In genomic region chr14:27230262-27231022, GRCm38 (mm10) we compare ENCODE assay signal across 9 mouse cellular contexts.
DNase-seq lines count a peak whose midpoint lies in the region; ATAC-seq and TF ChIP-seq lines count a peak whose summit lies in the region.
"Had no signal": no experiment of that assay in that cellular context is flagged by ENCODE, and none has a peak within 500 bp of the region (broad histone marks: within the 10 kb centered on the region; RNA-seq: fewer than 3 reads in every experiment).

No protein-coding gene starts in this region.

- H3K4me2 ChIP-seq in forebrain, embryonic 12.5 days = no peak overlapping the region
- no peak overlapping the region for H3K4me2 ChIP-seq in forebrain, embryonic 16.5 days (ENCODE audit: low read length)
- H3K4me2 ChIP-seq in limb, embryonic 14.5 days (replicated peaks; ENCODE audit: low read depth, low read length, severe bottlenecking) = no peak overlapping the region

- H3K4me1 ChIP-seq in forebrain, embryonic 12.5 days = peaks cover 16% of the 10 kb centered on the region
- H3K4me1 ChIP-seq in forebrain, embryonic 16.5 days (replicated peaks; ENCODE audit: control insufficient read depth, insufficient read depth, low read length) = 0 out of 2 replicates have a peak, but pooled peaks cover 5% of the 10 kb centered on the region
- H3K4me1 ChIP-seq in limb, embryonic 14.5 days (ENCODE audit: control insufficient read depth, insufficient read depth, low read length) = peaks cover 18% of the 10 kb centered on the region

- no peak overlapping the region for H3K4me3 ChIP-seq in forebrain, embryonic 12.5 days (replicated peaks)
- no peak overlapping the region for H3K4me3 ChIP-seq in forebrain, embryonic 16.5 days (replicated peaks; ENCODE audit: low read length)
- no peak overlapping the region for H3K4me3 ChIP-seq in limb, embryonic 14.5 days (replicated peaks; ENCODE audit: low read length)
- H3K4me3 ChIP-seq: erythroblast, embryonic 14.5 days had no signal

- 25% methylated on average over 18 of the region's 18 CpGs for WGBS in forebrain, embryonic 12.5 days
- WGBS in forebrain, embryonic 16.5 days = 20% methylated on average over 18 of the region's 18 CpGs
- WGBS in limb, embryonic 14.5 days = 22% methylated on average over 18 of the region's 18 CpGs

- H3K9me3 ChIP-seq in forebrain, embryonic 12.5 days = no peaks in the 10 kb centered on the region
- H3K9me3 ChIP-seq in forebrain, embryonic 16.5 days (ENCODE audit: control insufficient read depth, low read length) = no peaks in the 10 kb centered on the region
- H3K9me3 ChIP-seq in limb, embryonic 14.5 days (ENCODE audit: control insufficient read depth, low read length) = no peaks in the 10 kb centered on the region

- H3K27ac ChIP-seq in forebrain, embryonic 12.5 days = no peak overlapping the region
- H3K27ac ChIP-seq in forebrain, embryonic 16.5 days (ENCODE audit: low read length) = no peak overlapping the region
- peak overlapping the region; percentile 46; the same call in 1 of the 2 replicates for H3K27ac ChIP-seq in limb, embryonic 14.5 days (replicated peaks; ENCODE audit: low read depth, low read length)

- no peak for ATAC-seq in forebrain, embryonic 12.5 days (ENCODE audit: low FRiP score)
- no peak for ATAC-seq in forebrain, embryonic 16.5 days
- peak; percentile 58 for ATAC-seq in limb, embryonic 14.5 days (ENCODE audit: low FRiP score, low read depth)
- 0 out of 2 replicates have a peak, but pooled peaks have one; percentile 32 for ATAC-seq in monocyte, adult 5-6 weeks (replicated peaks; ENCODE audit: insufficient number of reproducible peaks, low FRiP score, low TSS enrichment, poor library complexity, severe bottlenecking)

- H3K36me3 ChIP-seq in forebrain, embryonic 12.5 days (replicated peaks) = no peaks in the 10 kb centered on the region
- no peaks in the 10 kb centered on the region for H3K36me3 ChIP-seq in forebrain, embryonic 16.5 days (ENCODE audit: control insufficient read depth, insufficient read depth)
- no peaks in the 10 kb centered on the region for H3K36me3 ChIP-seq in limb, embryonic 14.5 days (ENCODE audit: control insufficient read depth, insufficient read depth, low read length)

- DNase-seq in embryo, embryonic 10.5 days (ENCODE audit: low spot score) = peak; percentile 75
- DNase-seq in heart, postnatal 14 days = peak; percentile 47 to 60
- peak; percentile 30 for DNase-seq in limb, embryonic 14.5 days (ENCODE audit: low spot score)
- DNase-seq in layer of hippocampus, postnatal 25 days (ENCODE audit: extremely low spot score in 1 of 2, low spot score in 1 of 2) = no peak
- no peak for DNase-seq in adrenal gland, adult 8-10 months

- H3K27me3 ChIP-seq in forebrain, embryonic 12.5 days = no peaks in the 10 kb centered on the region
- H3K27me3 ChIP-seq in forebrain, embryonic 16.5 days (replicated peaks; ENCODE audit: control insufficient read depth, insufficient read depth, low read length) = no peaks in the 10 kb centered on the region
- H3K27me3 ChIP-seq in limb, embryonic 14.5 days (ENCODE audit: control insufficient read depth, insufficient read depth, low read length) = no peaks in the 10 kb centered on the region

- no peak for TF ChIP-seq POLR2A in limb, embryonic 14.5 days (IDR thresholded peaks at IDR 0.05; ENCODE audit: borderline replicate concordance, extremely low read depth, insufficient read depth, insufficient read length)

- intact Hi-C loops in heart, postnatal 14 days (cut with DNase I) = no loop called here

- H3K9ac ChIP-seq in forebrain, embryonic 12.5 days = 0 out of 2 replicates have a peak overlapping the region, but pooled peaks have one; percentile 17
- no peak overlapping the region for H3K9ac ChIP-seq in forebrain, embryonic 16.5 days (replicated peaks; ENCODE audit: low read depth, low read length)
- H3K9ac ChIP-seq in limb, embryonic 14.5 days (ENCODE audit: low read depth, low read length, severe bottlenecking) = no peak overlapping the region

Comparison
In these comparisons a context has a peak if more than half of its experiments do, and no peak if none do; other contexts are left out.
1. ATAC-seq: peak in limb, embryonic 14.5 days (single experiment) and monocyte, adult 5-6 weeks (single experiment); none in forebrain, embryonic 12.5 days (single experiment) and forebrain, embryonic 16.5 days (single experiment).
2. DNase-seq: peak in embryo, embryonic 10.5 days (single experiment), heart, postnatal 14 days (2 of 2) and limb, embryonic 14.5 days (single experiment); none in layer of hippocampus, postnatal 25 days (0 of 2) and adrenal gland, adult 8-10 months (single experiment).